ENCODE assay signal across 8 mouse cellular contexts in genomic region chr13:12210023-12210762, GRCm38 (mm10). TPM values are rescaled to one million over a fixed set of nuclear protein-coding genes. Genes with fewer than 3 reads are reported as not detected.
DNase-seq lines count a peak whose midpoint lies in the region; ATAC-seq lines count a peak whose summit lies in the region.

No protein-coding gene starts in this region.

- no peak overlapping the region for H3K27ac ChIP-seq in liver, embryonic 11.5 days (ENCODE audit: low read depth, low read length)
- no peak overlapping the region for H3K27ac ChIP-seq in neural tube, embryonic 12.5 days

- no peak overlapping the region for H3K9ac ChIP-seq in liver, embryonic 11.5 days (ENCODE audit: low read depth, low read length)
- H3K9ac ChIP-seq in neural tube, embryonic 12.5 days, result no peak overlapping the region

- no peaks in the 10 kb centered on the region for H3K9me3 ChIP-seq in liver, embryonic 11.5 days (ENCODE audit: control insufficient read depth, low read length)
- H3K9me3 ChIP-seq in neural tube, embryonic 12.5 days, result no peaks in the 10 kb centered on the region

- H3K4me1 ChIP-seq in liver, embryonic 11.5 days (replicated peaks; ENCODE audit: control insufficient read depth, insufficient read depth, low read length), result no peaks in the 10 kb centered on the region
- H3K4me1 ChIP-seq in neural tube, embryonic 12.5 days, result no peaks in the 10 kb centered on the region

- H3K4me2 ChIP-seq in liver, embryonic 11.5 days, result no peak overlapping the region
- H3K4me2 ChIP-seq in neural tube, embryonic 12.5 days (replicated peaks), result no peak overlapping the region

- H3K36me3 ChIP-seq in liver, embryonic 11.5 days (ENCODE audit: control insufficient read depth, insufficient read depth, low read length), result peaks cover 13% of the 10 kb centered on the region
- peaks cover 29% of the 10 kb centered on the region for H3K36me3 ChIP-seq in neural tube, embryonic 12.5 days

- no peak overlapping the region for H3K4me3 ChIP-seq in liver, embryonic 11.5 days (ENCODE audit: low read depth, low read length)
- H3K4me3 ChIP-seq in neural tube, embryonic 12.5 days, result no peak overlapping the region

- ATAC-seq in liver, embryonic 11.5 days (replicated peaks; ENCODE audit: low FRiP score), result peak; percentile 60
- peak; percentile 50; the same call in 1 of the 2 replicates for ATAC-seq in neural tube, embryonic 12.5 days (ENCODE audit: low FRiP score, low read depth)

- WGBS in liver, embryonic 11.5 days, result 70% methylated on average over 10 of the region's 10 CpGs
- 84% methylated on average over 10 of the region's 10 CpGs for WGBS in neural tube, embryonic 12.5 days

- peak; percentile 32 for DNase-seq in testis, postnatal 14 days (ENCODE audit: low spot score)
- no peak for DNase-seq in testis, postnatal 10 days (ENCODE audit: low spot score)
- peak; percentile 31 to 51 for DNase-seq in adrenal gland, postnatal 36 days
- DNase-seq in forelimb bud, embryonic 11.5 days (ENCODE audit: low read depth, low spot score), result peak; percentile 68
- DNase-seq in induced T-regulatory cell, adult 2 months (ENCODE audit: low read depth), result peak; percentile 79
- no peak for DNase-seq in liver, embryonic 11.5 days (ENCODE audit: low spot score)
- DNase-seq in ovary, postnatal 10 days (ENCODE audit: low spot score), result no peak

- H3K27me3 ChIP-seq in liver, embryonic 11.5 days (replicated peaks; ENCODE audit: control insufficient read depth, insufficient read depth, low read length), result no peaks in the 10 kb centered on the region
- no peaks in the 10 kb centered on the region for H3K27me3 ChIP-seq in neural tube, embryonic 12.5 days (replicated peaks)

RNA-seq across cellular contexts. Expression of gene Mtr, which starts 47.7 kb away (rescaled TPM):
- total RNA-seq in adrenal gland, postnatal 36 days (2021), result 10 to 100 TPM; 20.0 to 20.3 TPM
- polyA plus RNA-seq in liver, embryonic 11.5 days (2014; fragmentation: Nextera tagmentation; extraction: Ambion mirVana), result 18.2 and 21.5 TPM in 2 replicates
- 11.9 and 12.2 TPM in 2 replicates for polyA plus RNA-seq in neural tube, embryonic 12.5 days (2016; fragmentation: Nextera tagmentation; extraction: Ambion mirVana)

Comparison
In these comparisons a context has a peak if more than half of its experiments do, and no peak if none do; other contexts are left out.
1. DNase-seq: peak in testis, postnatal 14 days (single experiment), adrenal gland, postnatal 36 days (2 of 2), forelimb bud, embryonic 11.5 days (single experiment) and induced T-regulatory cell, adult 2 months (single experiment); none in testis, postnatal 10 days (single experiment), liver, embryonic 11.5 days (single experiment) and ovary, postnatal 10 days (single experiment).